Mouse (Mus musculus): ENCODE data around the gene Tpx2. TPM values are rescaled to one million over a fixed set of nuclear protein-coding genes. Genes with fewer than 3 reads are reported as not detected.
A peak's percentile ranks its signal among the peaks of the same experiment; 100 is the strongest.

Gene Tpx2
- polyA plus RNA-seq, 1 experiment from 2014 or later: 25.8 TPM

GRCm38 (mm10) chr2:152911432-152911831, 63.7 kb downstream of the Tpx2 start:
- no peak for TF ChIP-seq EP300 (IDR thresholded peaks at IDR 0.05; ENCODE audit: low read depth)
- TF ChIP-seq CTCF (IDR thresholded peaks at IDR 0.05; ENCODE audit: low read depth): no peak
- peaks cover 14% of the 10 kb centered on the region for H3K27me3 ChIP-seq (ENCODE audit: insufficient read depth, low read length)
- no peaks in the 10 kb centered on the region for H3K36me3 ChIP-seq (replicated peaks; ENCODE audit: insufficient read depth, low read length)
- ATAC-seq (no peak), DNase-seq (no peak)
- no peak overlapping the region for H3K27ac ChIP-seq (ENCODE audit: low read depth)
- H3K4me3 ChIP-seq (ENCODE audit: low read depth, low read length): no peak overlapping the region
- peaks cover 5% of the 10 kb centered on the region; the same call in 1 of the 2 replicates for H3K4me1 ChIP-seq (ENCODE audit: insufficient read depth)
- H3K9me3 ChIP-seq (ENCODE audit: low read length): no peaks in the 10 kb centered on the region
- H3K4me2 ChIP-seq (ENCODE audit: low read depth, low read length): no peak overlapping the region
- 31% methylated on average over 6 of the region's 6 CpGs for WGBS (ENCODE audit: insufficient replicate concordance)
- H3K9ac ChIP-seq (replicated peaks): no peak overlapping the region

- Histone ChIP-seq H3K4me3 (ENCODE audit: low read depth, low read length) (no peak overlapping the region), H3K27ac (ENCODE audit: low read depth) (no peak overlapping the region), H3K27me3 (ENCODE audit: insufficient read depth, low read length) (peaks cover 14% of the 10 kb centered on the region), H3K9me3 (ENCODE audit: low read length) (no peaks in the 10 kb centered on the region), H3K36me3 (replicated peaks; ENCODE audit: insufficient read depth, low read length) (no peaks in the 10 kb centered on the region), H3K4me2 (ENCODE audit: low read depth, low read length) (no peak overlapping the region), H3K4me1 (ENCODE audit: insufficient read depth) (peaks cover 5% of the 10 kb centered on the region; the same call in 1 of the 2 replicates), H3K9ac (replicated peaks) (no peak overlapping the region)
- WGBS (ENCODE audit: insufficient replicate concordance): 36% methylated on average over 7 of the region's 7 CpGs
- ATAC-seq (no peak), DNase-seq (no peak)
- TF ChIP-seq CTCF (IDR thresholded peaks at IDR 0.05; ENCODE audit: low read depth): no peak
- TF ChIP-seq EP300 (IDR thresholded peaks at IDR 0.05; ENCODE audit: low read depth): no peak
Measured at GRCm38 (mm10) chr2:152913471-152913870, 65.7 kb downstream of the Tpx2 start.

- Histone ChIP-seq H3K9ac (replicated peaks) (no peak overlapping the region), H3K27ac (ENCODE audit: low read depth) (no peak overlapping the region), H3K4me1 (ENCODE audit: insufficient read depth) (peaks cover 5% of the 10 kb centered on the region; the same call in 1 of the 2 replicates), H3K36me3 (replicated peaks; ENCODE audit: insufficient read depth, low read length) (no peaks in the 10 kb centered on the region), H3K9me3 (ENCODE audit: low read length) (no peaks in the 10 kb centered on the region), H3K4me3 (ENCODE audit: low read depth, low read length) (no peak overlapping the region), H3K4me2 (ENCODE audit: low read depth, low read length) (peak overlapping the region; percentile 39; the same call in 1 of the 2 replicates), H3K27me3 (ENCODE audit: insufficient read depth, low read length) (peaks cover 14% of the 10 kb centered on the region)
- 4% methylated on average over 18 of the region's 18 CpGs for WGBS (ENCODE audit: insufficient replicate concordance)
- TF ChIP-seq EP300 (IDR thresholded peaks at IDR 0.05; ENCODE audit: low read depth) (no peak), CTCF (IDR thresholded peaks at IDR 0.05; ENCODE audit: low read depth) (peak; percentile 94)
- ATAC-seq: peak; percentile 83
- peak; percentile 88 for DNase-seq
Measured at GRCm38 (mm10) chr2:152914310-152915120, 66.8 kb downstream of the Tpx2 start.

- ATAC-seq (no peak), DNase-seq (no peak)
- Histone ChIP-seq H3K9ac (replicated peaks) (no peak overlapping the region), H3K27me3 (ENCODE audit: insufficient read depth, low read length) (peaks cover 14% of the 10 kb centered on the region), H3K36me3 (replicated peaks; ENCODE audit: insufficient read depth, low read length) (no peaks in the 10 kb centered on the region), H3K4me1 (ENCODE audit: insufficient read depth) (peaks cover 5% of the 10 kb centered on the region; the same call in 1 of the 2 replicates), H3K27ac (ENCODE audit: low read depth) (no peak overlapping the region), H3K4me2 (ENCODE audit: low read depth, low read length) (no peak overlapping the region), H3K9me3 (ENCODE audit: low read length) (no peaks in the 10 kb centered on the region), H3K4me3 (ENCODE audit: low read depth, low read length) (no peak overlapping the region)
- TF ChIP-seq EP300 (IDR thresholded peaks at IDR 0.05; ENCODE audit: low read depth): no peak
- WGBS (ENCODE audit: insufficient replicate concordance): 53% methylated on average over 4 of the region's 4 CpGs
Measured at GRCm38 (mm10) chr2:152915453-152915852, 67.7 kb downstream of the Tpx2 start.

GRCm38 (mm10) chr2:152916111-152916510, 68.3 kb downstream of the Tpx2 start:
- Histone ChIP-seq H3K36me3 (replicated peaks; ENCODE audit: insufficient read depth, low read length) (no peaks in the 10 kb centered on the region), H3K9ac (replicated peaks) (no peak overlapping the region), H3K4me3 (ENCODE audit: low read depth, low read length) (no peak overlapping the region), H3K4me1 (ENCODE audit: insufficient read depth) (peaks cover 5% of the 10 kb centered on the region; the same call in 1 of the 2 replicates), H3K9me3 (ENCODE audit: low read length) (no peaks in the 10 kb centered on the region), H3K4me2 (ENCODE audit: low read depth, low read length) (no peak overlapping the region), H3K27me3 (ENCODE audit: insufficient read depth, low read length) (peaks cover 14% of the 10 kb centered on the region), H3K27ac (ENCODE audit: low read depth) (no peak overlapping the region)
- DNase-seq: no peak
- no peak for ATAC-seq
- no peak for TF ChIP-seq EP300 (IDR thresholded peaks at IDR 0.05; ENCODE audit: low read depth)
- TF ChIP-seq CTCF (IDR thresholded peaks at IDR 0.05; ENCODE audit: low read depth): no peak
- WGBS (ENCODE audit: insufficient replicate concordance): 62% methylated on average over 5 of the region's 5 CpGs

- H3K4me3 ChIP-seq (ENCODE audit: low read depth, low read length): no peak overlapping the region
- no peak overlapping the region for H3K9ac ChIP-seq (replicated peaks)
- TF ChIP-seq CTCF (IDR thresholded peaks at IDR 0.05; ENCODE audit: low read depth): no peak
- no peak for TF ChIP-seq EP300 (IDR thresholded peaks at IDR 0.05; ENCODE audit: low read depth)
- H3K9me3 ChIP-seq (ENCODE audit: low read length): no peaks in the 10 kb centered on the region
- peaks cover 11% of the 10 kb centered on the region for H3K27me3 ChIP-seq (ENCODE audit: insufficient read depth, low read length)
- no peak for DNase-seq
- H3K4me2 ChIP-seq (ENCODE audit: low read depth, low read length): no peak overlapping the region
- no peak for ATAC-seq
- WGBS (ENCODE audit: insufficient replicate concordance): 66% methylated on average over 9 of the region's 9 CpGs
- no peaks in the 10 kb centered on the region for H3K36me3 ChIP-seq (replicated peaks; ENCODE audit: insufficient read depth, low read length)
- no peak overlapping the region for H3K27ac ChIP-seq (ENCODE audit: low read depth)
- H3K4me1 ChIP-seq (ENCODE audit: insufficient read depth): peaks cover 5% of the 10 kb centered on the region; the same call in 1 of the 2 replicates
Measured at GRCm38 (mm10) chr2:152917671-152918070, 69.9 kb downstream of the Tpx2 start.

All from liver, postnatal 0 days (tissue).